Comparison of ENCODE assay signal across 16 mouse cellular contexts in the genomic region with DNA sequence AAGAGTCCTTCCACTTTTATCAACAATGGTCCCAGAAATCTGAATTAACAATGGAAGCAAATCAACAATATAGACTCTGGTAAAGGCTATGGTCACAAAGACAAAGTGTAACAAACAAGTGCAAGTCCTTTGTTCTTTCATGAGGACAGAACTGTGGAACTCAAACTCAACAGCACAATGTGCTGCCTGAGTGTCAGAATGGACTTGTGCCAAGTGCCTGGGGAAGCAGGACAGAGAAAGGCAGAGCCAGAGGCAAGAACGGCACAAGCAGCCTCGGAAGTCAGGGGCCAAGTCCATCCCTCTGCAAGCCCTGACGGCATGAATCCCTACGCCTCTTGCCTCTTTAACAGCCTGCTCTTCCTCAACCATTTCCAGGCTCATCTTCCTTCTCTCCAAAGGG. TPM values are rescaled to one million over a fixed set of nuclear protein-coding genes. Genes with fewer than 3 reads are reported as not detected.
DNase-seq lines count a peak whose midpoint lies in the region; ATAC-seq and TF ChIP-seq lines count a peak whose summit lies in the region.
"Had no signal": no experiment of that assay in that cellular context is flagged by ENCODE, and none has a peak within 500 bp of the region (broad histone marks: within the 10 kb centered on the region; RNA-seq: fewer than 3 reads in every experiment).

No protein-coding gene starts in this region.

- intact Hi-C loops in left cerebral cortex, postnatal 4 days (cut with DNase I) = no loop called here

- no peak for TF ChIP-seq CTCF in forebrain, postnatal 0 days (IDR thresholded peaks at IDR 0.05; ENCODE audit: low read depth)
- TF ChIP-seq CTCF in heart, postnatal 0 days (IDR thresholded peaks at IDR 0.05; ENCODE audit: low read depth) = no peak

- H3K9me3 ChIP-seq in forebrain, postnatal 0 days (ENCODE audit: low read length) = no peaks in the 10 kb centered on the region
- no peaks in the 10 kb centered on the region for H3K9me3 ChIP-seq in forebrain, embryonic 16.5 days (ENCODE audit: control insufficient read depth, low read length)
- no peaks in the 10 kb centered on the region for H3K9me3 ChIP-seq in heart, postnatal 0 days (replicated peaks; ENCODE audit: control insufficient read depth, low read length)
- H3K9me3 ChIP-seq: embryonic facial prominence, embryonic 12.5 days; limb, embryonic 15.5 days had no signal

- 0 out of 2 replicates have a peak, but pooled peaks have one; percentile 55 for TF ChIP-seq EP300 in heart, postnatal 0 days (IDR thresholded peaks at IDR 0.05; ENCODE audit: low read depth)

- H3K4me2 ChIP-seq in forebrain, postnatal 0 days (ENCODE audit: low read depth) = no peak overlapping the region
- no peak overlapping the region for H3K4me2 ChIP-seq in forebrain, embryonic 16.5 days (ENCODE audit: low read length)
- peak overlapping the region; percentile 25 for H3K4me2 ChIP-seq in heart, postnatal 0 days (ENCODE audit: low read depth, low read length)
- H3K4me2 ChIP-seq: embryonic facial prominence, embryonic 12.5 days; limb, embryonic 15.5 days had no signal

- H3K9ac ChIP-seq in forebrain, postnatal 0 days = no peak overlapping the region
- H3K9ac ChIP-seq in forebrain, embryonic 16.5 days (replicated peaks; ENCODE audit: low read depth, low read length) = no peak overlapping the region
- H3K9ac ChIP-seq in heart, postnatal 0 days (replicated peaks; ENCODE audit: low read depth, low read length) = 0 out of 2 replicates have a peak overlapping the region, but pooled peaks have one; percentile 20
- H3K9ac ChIP-seq: embryonic facial prominence, embryonic 12.5 days; limb, embryonic 15.5 days had no signal

- H3K27ac ChIP-seq in forebrain, postnatal 0 days (ENCODE audit: low read depth, low read length) = no peak overlapping the region
- no peak overlapping the region for H3K27ac ChIP-seq in forebrain, embryonic 16.5 days (ENCODE audit: low read length)
- H3K27ac ChIP-seq in heart, postnatal 0 days (ENCODE audit: low read depth) = peak overlapping the region; percentile 84
- H3K27ac ChIP-seq: embryonic facial prominence, embryonic 12.5 days; layer of hippocampus, adult 2 months; limb, embryonic 15.5 days had no signal

- peak; percentile 9 for DNase-seq in forebrain, postnatal 0 days
- DNase-seq in left cerebral cortex, postnatal 4 days = peak; percentile 37
- DNase-seq in left cerebral cortex, adult 11 months (ENCODE audit: low spot score) = no peak
- peak; percentile 45 for DNase-seq in heart, adult 8-10 months (ENCODE audit: low spot score)
- peak; percentile 85 for DNase-seq in heart, postnatal 0 days (ENCODE audit: low spot score)
- no peak for DNase-seq in kidney, postnatal 36 days
- no peak for DNase-seq in gastrocnemius, postnatal 10 days
- DNase-seq: kidney, adult 9 months; lung, adult 18-20 months; thymus, adult 18-20 months had no signal

- H3K36me3 ChIP-seq in forebrain, postnatal 0 days (ENCODE audit: insufficient read depth) = peaks cover 33% of the 10 kb centered on the region
- peaks cover 12% of the 10 kb centered on the region for H3K36me3 ChIP-seq in forebrain, embryonic 16.5 days (ENCODE audit: control insufficient read depth, insufficient read depth)
- H3K36me3 ChIP-seq in heart, postnatal 0 days (replicated peaks; ENCODE audit: control insufficient read depth, insufficient read depth, low read length) = peaks cover 76% of the 10 kb centered on the region

- H3K27me3 ChIP-seq in forebrain, postnatal 0 days (ENCODE audit: insufficient read depth, low read length) = no peaks in the 10 kb centered on the region
- H3K27me3 ChIP-seq in forebrain, embryonic 16.5 days (replicated peaks; ENCODE audit: control insufficient read depth, insufficient read depth, low read length) = no peaks in the 10 kb centered on the region
- no peaks in the 10 kb centered on the region; the same call in 1 of the 2 replicates for H3K27me3 ChIP-seq in heart, postnatal 0 days (ENCODE audit: control insufficient read depth, insufficient read depth, low read length)
- H3K27me3 ChIP-seq: embryonic facial prominence, embryonic 12.5 days; limb, embryonic 15.5 days had no signal

- ATAC-seq in forebrain, postnatal 0 days = no peak
- no peak for ATAC-seq in forebrain, embryonic 16.5 days
- ATAC-seq in heart, postnatal 0 days (ENCODE audit: insufficient read depth, low read depth) = peak; percentile 97
- ATAC-seq: inflammation-experienced regulatory T-cells, adult 6 months; midbrain, embryonic 16.5 days had no signal

- WGBS in forebrain, postnatal 0 days = 61% methylated on average over 4 of the region's 4 CpGs
- WGBS in forebrain, embryonic 16.5 days = 61% methylated on average over 4 of the region's 4 CpGs
- 39% methylated on average over 4 of the region's 4 CpGs for WGBS in heart, postnatal 0 days

- H3K4me3 ChIP-seq in forebrain, postnatal 0 days (ENCODE audit: low read depth, low read length) = no peak overlapping the region
- H3K4me3 ChIP-seq in forebrain, embryonic 16.5 days (replicated peaks; ENCODE audit: low read length) = no peak overlapping the region
- no peak overlapping the region for H3K4me3 ChIP-seq in heart, postnatal 0 days (ENCODE audit: low read depth, low read length)
- H3K4me3 ChIP-seq: embryonic facial prominence, embryonic 12.5 days; layer of hippocampus, adult 2 months; limb, embryonic 15.5 days had no signal

- H3K4me1 ChIP-seq in forebrain, postnatal 0 days (ENCODE audit: insufficient read depth) = no peaks in the 10 kb centered on the region
- no peaks in the 10 kb centered on the region for H3K4me1 ChIP-seq in forebrain, embryonic 16.5 days (replicated peaks; ENCODE audit: control insufficient read depth, insufficient read depth, low read length)
- H3K4me1 ChIP-seq in heart, postnatal 0 days (ENCODE audit: control insufficient read depth, insufficient read depth) = peaks cover 18% of the 10 kb centered on the region
- H3K4me1 ChIP-seq: embryonic facial prominence, embryonic 12.5 days; limb, embryonic 15.5 days had no signal

RNA-seq across cellular contexts. Expression of gene Mtr, which starts 13.9 kb away (rescaled TPM):
- total RNA-seq in forebrain, postnatal 0 days (2014; rRNA removed) = 5.2 and 8.3 TPM in 2 replicates
- 1.8 and 1.9 TPM in 2 replicates for polyA plus RNA-seq in forebrain, postnatal 0 days (2015; fragmentation: Nextera tagmentation; extraction: Ambion mirVana)
- polyA plus RNA-seq in forebrain, embryonic 16.5 days (2015; fragmentation: Nextera tagmentation; extraction: Ambion mirVana) = 5.3 and 5.8 TPM in 2 replicates
- total RNA-seq in left cerebral cortex, postnatal 4 days (2021) = 10 to 100 TPM; 14.4 to 14.7 TPM
- total RNA-seq in heart, adult 8-10 months (2022) = 100 to 1,000 TPM in 2 of 4 experiments, 10 to 100 TPM in 2; 78.6 to 124 (median 104) TPM
- 10.1 and 25.3 TPM in 2 replicates for total RNA-seq in heart, postnatal 0 days (2014; rRNA removed; ENCODE audit: low replicate concordance)
- 9.1 and 9.8 TPM in 2 replicates for polyA plus RNA-seq in heart, postnatal 0 days (2015; fragmentation: Nextera tagmentation; extraction: Ambion mirVana)
- total RNA-seq in gastrocnemius, postnatal 10 days (2021) = 10 to 100 TPM; 21.9 to 24.0 TPM

Comparison
In these comparisons a context has a peak if more than half of its experiments do, and no peak if none do; other contexts are left out.
1. DNase-seq: peak in forebrain, postnatal 0 days (single experiment), left cerebral cortex, postnatal 4 days (single experiment), heart, adult 8-10 months (single experiment) and heart, postnatal 0 days (single experiment); none in left cerebral cortex, adult 11 months (single experiment), kidney, postnatal 36 days (0 of 2) and gastrocnemius, postnatal 10 days (single experiment).